Mouse (Mus musculus) adrenal gland, adult 18-20 months (tissue): Measurements from ENCODE around the gene Actr5. TPM values are rescaled to one million over a fixed set of nuclear protein-coding genes. Genes with fewer than 3 reads are reported as not detected.
A peak's percentile ranks its signal among the peaks of the same experiment; 100 is the strongest.

ENCODE experiments used
- DNase-seq, 2 experiments: peaks; one replicate each; pipeline ENCODE4 v3.0.0; 2021 to 2022; ENCODE audit warnings: low spot score in 2 of 2
- total RNA-seq, 2 experiments: library from RNA; stranded (reverse); gene quantifications; 1 replicate in 1 of 2; 2 replicates in 1 of 2; pipeline ENCODE4 v1.2.3; 2021

Actr5 gene
- total RNA-seq, 2 experiments from 2014 or later, result 11.9 to 12.8 TPM

DNA sequence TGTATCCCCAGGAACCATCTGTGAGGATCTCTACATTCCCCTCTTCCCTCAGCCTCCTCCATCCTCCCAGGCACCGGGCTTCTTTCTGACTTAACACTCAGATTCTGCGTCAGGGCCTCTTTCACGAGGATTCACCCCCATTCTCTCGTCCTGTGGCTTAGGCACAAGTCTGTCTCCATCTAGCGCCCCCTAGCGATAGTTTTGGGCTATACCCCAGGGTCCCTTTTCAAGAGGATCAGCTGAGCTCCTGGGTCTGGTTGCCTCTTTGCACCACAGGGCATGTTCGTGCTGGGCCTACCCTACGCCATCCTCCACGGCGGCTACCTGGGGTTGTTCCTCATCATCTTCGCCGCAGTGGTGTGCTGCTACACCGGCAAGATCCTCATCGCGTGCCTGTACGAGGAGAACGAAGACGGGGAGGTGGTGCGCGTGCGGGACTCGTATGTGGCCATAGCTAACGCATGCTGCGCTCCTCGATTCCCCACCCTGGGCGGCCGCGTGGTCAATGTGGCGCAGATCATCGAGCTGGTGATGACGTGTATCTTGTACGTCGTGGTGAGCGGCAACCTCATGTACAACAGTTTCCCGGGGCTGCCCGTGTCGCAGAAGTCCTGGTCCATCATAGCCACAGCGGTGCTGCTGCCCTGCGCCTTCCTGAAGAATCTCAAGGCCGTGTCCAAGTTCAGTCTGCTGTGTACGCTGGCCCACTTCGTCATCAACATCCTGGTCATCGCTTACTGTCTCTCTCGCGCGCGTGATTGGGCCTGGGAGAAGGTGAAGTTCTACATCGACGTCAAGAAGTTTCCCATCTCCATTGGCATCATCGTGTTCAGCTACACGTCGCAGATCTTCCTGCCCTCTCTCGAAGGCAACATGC, 10.9 kb upstream of the Actr5 start:
- DNase-seq, result peak; percentile 19 to 37

DNA sequence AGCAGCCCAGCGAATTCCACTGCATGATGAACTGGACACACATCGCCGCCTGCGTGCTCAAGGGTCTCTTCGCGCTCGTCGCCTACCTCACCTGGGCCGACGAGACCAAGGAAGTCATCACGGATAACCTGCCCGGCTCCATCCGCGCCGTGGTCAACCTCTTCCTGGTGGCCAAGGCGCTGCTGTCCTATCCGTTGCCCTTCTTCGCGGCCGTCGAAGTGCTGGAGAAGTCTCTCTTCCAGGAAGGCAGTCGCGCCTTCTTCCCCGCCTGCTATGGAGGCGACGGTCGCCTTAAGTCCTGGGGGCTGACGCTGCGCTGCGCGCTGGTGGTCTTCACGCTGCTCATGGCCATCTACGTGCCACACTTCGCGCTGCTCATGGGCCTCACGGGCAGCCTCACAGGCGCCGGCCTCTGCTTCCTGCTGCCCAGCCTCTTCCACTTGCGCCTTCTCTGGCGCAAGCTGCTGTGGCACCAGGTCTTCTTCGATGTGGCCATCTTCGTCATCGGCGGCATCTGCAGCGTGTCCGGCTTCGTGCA, 10.2 kb upstream of the Actr5 start:
- DNase-seq, result no peak

DNA sequence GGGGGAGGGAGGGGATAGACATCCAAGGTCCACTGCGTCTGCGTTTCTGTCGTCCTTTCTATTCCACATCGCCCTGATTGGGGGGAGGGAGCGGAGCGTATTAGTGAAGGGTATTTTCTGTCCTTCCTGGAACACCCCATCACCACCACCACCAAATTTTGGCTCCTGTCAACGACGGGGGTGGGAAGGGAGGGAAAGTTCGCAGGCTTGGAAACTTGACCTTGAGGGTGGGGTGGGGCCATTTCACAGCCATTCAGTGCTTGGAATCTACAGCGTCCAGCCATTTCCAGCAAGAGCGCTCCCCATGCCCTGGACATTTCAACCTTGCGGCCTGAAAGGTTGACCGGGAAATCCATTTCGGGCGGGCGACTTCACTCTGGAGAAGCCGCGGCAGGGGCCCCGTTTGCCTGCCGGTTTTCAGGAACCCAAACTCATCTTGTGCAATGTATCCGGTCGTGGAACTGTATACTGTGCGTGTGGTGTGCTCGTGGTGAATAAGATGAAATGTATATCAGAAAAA, 9.5 kb upstream of the Actr5 start:
- no peak for DNase-seq

DNA sequence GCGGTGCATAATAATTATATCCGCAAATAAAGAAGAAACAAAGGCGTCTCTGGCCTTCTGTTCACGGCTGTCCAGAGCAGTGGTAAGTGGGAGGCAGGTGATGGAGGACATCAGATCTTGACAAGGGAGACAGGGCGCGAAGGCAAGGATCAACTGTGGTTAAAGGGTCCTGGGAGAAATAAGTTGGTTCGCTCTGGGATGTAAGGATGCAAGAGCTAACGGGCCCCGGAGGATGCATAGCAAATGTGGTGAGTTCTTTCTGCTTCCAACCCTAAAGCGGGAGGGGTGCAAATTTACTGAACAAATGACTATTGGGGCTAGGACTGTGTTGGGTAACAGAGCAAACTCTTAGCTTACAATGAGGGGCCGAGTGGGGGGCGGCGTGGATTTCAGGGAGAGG, 9.0 kb upstream of the Actr5 start:
- no peak for DNase-seq

DNA sequence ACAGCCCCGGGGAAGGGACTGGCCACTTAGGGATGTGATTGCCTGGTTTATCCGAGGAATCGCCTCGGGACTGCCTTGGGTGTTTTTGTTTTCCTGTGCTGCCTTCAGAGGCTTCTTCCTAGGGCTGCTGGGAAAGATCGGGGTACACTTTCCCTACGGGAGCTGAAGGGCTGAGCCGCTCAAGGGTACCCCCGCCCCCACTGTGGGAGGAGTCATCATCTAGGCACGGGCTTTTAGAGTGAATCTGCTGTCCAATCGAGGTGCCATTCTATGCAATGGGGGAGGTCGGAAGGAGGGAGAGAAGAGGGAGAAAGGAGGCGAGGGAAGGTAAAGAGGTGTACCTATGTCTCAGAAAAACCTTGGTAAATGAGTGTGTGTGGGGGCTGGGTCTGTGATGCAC, 8.4 kb upstream of the Actr5 start:
- DNase-seq, result no peak

DNA sequence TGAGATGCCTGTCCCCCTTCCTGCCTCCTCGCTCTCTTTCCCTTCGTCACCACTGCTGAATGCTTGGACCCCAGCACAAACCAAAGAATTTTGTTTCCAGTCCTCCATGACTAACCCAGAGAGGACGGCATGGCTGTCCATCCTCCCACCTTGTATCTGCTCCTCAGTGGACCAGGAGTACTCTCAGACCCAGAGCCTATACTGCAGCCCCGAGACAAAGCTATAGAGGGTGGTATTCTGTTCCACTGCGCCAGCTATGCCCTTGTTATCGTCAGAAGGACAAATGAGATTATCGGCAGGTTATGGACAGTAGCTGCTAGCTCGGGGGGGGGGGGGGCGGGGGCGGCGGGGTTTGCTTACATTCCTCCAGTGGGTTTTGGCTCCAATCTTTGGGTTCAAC, 7.9 kb upstream of the Actr5 start:
- DNase-seq, result no peak

DNA sequence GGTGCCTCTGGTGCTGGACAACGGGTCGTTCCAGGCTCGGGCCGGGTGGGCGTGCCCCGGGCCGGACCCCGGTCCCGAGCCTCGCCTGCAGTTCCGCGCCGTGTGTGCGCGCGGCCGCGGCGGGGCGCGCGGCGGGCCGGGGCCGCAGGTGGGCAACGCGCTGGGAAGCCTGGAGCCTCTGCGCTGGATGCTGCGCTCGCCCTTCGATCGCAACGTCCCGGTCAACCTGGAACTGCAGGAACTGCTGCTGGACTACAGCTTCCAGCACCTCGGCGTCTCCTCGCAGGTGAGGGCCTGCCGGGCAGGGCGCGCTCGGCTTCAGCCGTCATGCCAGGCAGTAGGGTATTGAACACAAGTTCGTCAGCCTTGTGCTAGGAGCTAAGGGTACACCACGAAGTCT, 543 bp downstream of the Actr5 start:
- DNase-seq, result no peak

DNA sequence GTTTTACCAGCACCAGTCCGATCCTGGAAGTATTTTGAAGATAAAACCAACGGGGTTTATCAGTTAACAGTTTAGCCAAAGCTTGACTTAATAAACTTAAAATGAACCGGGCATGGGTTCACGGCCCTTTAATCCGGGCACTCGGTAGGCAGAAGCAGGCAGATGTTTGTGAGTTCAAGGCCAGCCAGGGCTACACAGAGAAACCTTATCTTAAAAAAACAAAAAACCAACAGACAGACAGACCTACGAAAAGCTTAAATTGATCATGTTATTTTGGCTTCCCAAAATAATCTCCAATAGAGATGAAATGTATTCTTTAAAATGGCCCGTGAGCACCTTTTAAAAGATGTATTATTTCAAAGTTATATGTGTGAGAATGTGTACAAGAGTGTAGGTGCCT, 1.0 kb downstream of the Actr5 start:
- DNase-seq, result no peak

DNA sequence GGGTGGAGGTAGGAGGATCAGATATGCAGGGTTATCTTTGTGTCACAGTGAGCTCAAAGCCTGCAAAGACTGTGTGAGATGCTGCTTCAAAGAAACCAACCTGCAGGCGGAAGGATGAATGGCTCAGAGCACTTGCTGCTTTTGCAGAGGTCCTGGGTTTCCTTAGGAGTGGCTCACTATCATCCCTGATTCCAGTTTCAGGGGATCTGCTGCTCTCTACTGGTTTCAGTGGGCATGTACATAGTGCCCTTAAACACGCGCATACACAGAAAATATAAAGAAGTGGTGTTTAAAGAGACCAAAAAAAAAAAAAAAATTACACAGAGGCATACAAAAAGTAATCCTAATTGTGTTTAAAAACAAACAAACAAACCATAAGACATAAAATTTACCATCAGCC, 4.2 kb downstream of the Actr5 start:
- DNase-seq, result no peak

DNA sequence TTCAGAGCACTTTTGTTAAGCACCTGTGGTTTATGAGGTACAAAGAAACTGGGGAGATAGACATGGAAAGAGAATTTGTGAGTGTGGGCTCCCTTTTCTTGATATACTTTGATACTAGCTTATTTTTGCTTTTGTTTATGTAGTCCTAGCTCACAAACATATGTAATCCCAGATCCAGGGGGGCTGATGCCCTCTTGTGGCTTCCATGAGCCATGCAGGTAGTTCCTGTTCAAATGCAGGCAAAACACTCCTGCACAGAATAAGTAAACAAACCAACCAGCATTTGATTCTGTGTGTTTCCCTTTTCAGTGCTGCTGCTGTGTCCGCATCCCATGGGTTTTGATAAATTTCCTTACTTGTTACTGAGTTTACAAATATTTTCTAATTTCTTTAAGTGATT, 4.7 kb downstream of the Actr5 start:
- DNase-seq, result no peak

DNA sequence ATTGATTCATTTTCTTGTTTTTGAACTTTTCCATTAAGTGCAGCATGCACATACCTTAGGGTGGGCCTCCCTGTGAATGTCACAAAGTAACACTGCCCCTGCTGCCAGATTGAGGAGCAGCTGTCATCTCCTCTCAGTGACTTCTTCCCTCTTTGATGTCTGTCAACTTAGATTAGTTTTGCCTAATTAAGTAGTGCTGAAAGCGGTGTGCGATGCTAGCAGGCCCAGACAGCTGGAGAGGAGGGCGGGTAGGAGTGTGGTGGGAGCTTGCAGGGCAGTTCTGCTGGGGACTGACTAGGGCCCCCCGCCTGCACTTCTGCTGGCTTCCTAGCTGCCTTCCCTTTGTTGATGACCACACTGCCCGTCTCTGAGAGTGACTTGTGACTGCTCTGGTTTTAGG, 7.2 kb downstream of the Actr5 start:
- no peak for DNase-seq

DNA sequence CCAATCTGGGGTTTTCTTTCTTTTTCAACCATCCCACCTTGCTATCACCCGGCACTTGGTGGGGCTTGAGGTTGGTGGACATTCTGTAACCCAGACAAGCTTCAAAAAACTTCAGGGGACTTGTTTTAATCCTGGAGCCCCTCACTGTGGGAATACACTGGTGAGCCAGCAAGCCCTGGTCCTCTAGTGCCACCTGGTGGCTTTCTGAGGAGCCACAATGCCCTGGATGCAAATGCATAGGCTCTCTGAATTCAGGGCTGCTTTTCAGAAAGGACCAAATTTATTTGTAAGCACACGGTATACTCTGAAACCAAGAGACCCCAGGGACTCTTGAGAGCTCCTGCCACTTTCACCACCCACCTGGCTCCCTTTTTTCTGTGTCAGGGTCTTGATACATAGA, 17.2 kb downstream of the Actr5 start:
- peak; percentile 63 to 65 for DNase-seq

DNA sequence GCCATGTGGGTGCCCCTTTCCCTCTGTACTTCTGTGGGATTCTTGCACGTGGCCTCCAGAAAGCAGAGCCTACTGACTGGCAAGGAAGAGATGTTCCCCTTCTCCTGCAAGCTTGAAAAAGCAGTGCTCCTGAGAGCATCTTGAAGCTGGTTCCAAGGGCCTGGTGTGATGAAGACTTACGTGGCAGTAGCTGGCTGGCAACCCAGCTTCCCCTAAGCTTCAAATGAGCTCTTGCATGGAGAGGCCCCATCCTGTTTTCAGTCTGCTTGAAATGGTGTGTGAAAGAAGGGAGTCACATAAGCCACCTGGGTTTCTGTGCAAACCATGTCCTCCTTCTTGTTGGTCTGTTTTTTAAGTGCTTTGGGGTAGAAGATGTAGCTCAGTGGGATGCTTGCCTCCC, 17.9 kb downstream of the Actr5 start:
- DNase-seq, result no peak

DNA sequence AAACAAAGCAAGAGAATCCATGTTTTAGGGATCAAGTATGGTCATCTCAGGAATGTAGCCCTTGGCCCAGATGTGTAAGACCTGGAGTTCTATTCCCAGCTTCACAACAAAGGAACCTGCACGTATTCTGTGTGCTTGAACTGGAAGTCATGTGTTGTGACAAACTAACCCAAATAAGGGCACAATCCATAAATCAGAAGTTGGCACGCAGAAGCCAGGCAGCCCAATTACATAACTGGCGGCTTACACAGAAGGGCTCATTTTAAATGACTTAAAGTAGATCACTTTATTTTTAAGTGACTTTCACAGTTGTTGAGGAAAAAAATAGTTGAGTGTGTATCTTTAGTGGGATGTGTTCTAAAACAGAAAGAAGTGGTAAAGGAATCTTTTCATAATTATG, 19.1 kb downstream of the Actr5 start:
- DNase-seq, result no peak

DNA sequence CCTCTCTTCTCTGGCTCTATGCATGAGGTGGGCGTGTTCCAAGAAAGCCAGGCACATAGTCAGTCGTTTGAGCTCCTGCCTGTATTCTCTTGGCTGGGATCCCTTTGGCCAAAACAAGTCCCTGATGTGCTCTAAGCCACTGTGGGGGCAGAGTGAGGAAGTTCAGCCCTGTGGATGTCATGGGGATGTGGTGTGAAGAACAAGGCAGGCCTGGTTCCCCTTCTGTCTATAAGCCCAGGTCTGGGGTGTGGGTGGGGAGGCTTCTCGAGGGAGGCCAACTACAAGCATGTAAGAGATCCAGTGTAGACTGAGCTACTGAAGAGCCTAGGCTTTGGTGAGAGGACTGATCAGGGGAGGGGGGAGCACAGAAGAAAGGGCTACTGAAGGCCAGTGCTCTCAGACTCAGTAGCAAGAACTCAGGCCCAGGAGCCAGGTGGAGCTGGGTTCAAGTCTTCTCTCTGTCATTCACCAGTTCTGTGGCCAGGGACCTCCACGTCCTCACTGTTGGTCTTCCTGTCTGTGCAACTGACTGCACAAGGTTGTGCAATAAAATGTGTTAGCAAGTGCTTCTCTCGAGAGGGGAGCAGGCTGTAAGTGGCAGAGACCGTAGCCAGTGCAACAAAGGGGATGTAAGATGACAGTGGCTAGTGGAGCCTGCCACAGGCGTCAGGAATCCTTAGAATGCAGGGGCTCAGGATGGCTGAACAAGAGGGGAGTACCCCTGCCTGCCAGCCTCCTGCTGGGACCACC, 26.6 kb downstream of the Actr5 start:
- DNase-seq, result no peak

DNA sequence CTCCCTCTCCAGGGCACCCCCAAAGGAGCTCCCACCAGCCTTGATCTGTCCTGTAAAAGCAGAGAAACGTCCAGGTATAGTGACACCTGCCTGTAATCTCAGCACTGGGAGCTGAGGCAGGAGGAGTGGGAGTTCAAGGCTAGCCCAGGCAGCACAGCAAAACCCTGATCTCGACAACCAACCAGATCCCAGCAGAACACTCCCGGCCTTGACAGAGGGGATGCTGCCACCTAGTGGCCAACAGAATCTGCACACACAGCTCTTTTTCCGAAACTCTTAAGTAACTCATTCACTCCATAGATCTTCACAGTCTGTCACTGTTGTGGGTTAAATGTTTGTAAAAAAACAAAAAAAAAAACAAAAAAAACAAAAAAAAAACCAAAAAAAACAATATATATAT, 28.3 kb downstream of the Actr5 start:
- DNase-seq, result peak; percentile 74 to 81

DNA sequence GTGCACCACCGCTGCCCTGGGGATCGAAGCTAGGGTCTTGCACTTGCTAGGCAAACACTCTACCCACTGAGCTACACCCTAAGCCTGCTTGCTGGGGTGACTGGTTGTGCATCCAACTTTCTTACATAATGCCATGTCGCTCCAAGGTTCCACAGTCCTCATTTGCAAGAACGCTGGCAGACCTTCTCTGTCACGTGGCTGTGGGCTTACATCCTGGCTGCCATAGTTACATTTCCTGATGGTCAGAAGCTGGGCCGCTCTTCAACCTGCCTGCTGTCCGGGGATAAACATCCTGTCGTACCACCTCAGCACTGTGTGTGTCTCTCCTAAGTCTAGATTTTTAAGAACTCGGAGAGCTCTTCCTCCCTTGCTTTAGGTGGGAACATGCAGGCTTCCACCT, 30.0 kb downstream of the Actr5 start:
- no peak for DNase-seq

DNA sequence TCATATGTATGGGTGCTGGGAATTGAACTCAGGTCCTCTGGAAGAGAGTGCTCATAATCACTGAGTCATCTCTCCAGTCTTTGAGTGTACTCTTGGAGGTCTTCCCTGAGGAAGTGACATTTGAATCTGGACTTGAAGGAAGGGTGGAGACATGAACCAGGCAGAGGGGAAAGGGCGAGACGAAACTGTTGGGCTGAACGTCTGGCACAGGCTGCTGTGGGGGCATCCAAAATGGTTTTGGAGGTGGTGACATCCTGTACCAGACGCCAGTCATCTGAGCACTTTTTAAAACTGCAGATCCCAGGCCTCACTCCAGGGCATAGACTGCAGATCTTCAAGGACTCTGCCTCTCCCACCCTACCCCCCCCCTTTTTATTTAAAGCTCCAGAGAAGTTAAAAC, 31.1 kb downstream of the Actr5 start:
- DNase-seq, result no peak

DNA sequence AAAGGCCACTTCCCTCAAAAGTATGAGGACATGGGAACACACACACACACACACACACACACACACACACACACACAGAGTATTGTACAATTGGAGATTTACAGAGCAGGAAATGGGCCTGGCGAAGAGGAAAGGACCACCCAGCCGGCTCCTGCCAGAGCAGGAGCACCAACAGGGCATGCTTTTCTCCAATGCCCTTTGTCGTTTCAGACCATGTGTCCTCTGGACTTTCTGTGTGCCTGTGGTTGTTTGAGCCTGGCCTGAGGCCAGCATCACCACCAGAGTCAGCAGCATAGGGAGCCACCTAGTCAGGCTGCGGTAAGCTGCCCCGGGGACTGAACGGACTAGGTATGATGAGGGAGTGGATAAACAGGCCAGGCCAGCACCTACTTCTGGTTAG, 34.1 kb downstream of the Actr5 start:
- DNase-seq, result peak in 1 of 2 experiments; percentile 38

DNA sequence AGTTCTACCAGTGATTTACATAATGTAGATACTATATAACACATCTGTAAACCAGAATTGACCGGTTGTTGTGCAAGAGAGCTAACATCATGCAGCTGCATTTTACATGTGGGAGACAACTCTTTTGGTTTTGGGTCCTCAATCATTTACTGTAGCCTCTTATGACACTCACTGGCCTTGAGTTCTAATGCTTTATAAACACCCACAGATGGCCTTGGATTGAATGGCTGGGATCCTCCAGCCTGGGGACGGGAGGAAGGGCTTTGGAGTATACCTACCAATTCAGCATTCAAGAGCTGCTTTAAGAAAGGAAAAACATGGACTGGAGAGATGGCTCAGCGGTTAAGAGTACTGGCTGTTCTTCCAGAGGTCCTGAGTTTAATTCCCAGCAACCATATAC, 34.7 kb downstream of the Actr5 start:
- DNase-seq, result no peak

DNA sequence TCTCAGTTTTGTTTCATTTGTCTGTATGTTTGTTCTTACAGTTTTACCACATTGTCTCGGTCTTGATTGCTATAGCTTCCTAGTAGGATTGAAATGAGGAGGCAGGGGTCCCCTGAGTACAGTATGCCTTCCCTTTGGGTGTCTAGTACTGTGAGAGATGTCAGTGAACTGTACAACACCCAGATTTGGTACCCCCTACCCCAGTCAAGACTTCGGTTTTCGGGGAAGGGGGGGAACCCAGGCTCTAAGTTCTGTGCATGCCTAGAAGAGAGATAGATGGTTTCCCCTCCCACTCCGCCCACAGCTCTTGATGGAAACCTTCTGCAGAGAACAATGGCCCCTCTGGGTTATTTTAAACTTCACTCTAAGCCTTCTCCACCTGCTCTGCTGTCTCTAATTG, 40.4 kb downstream of the Actr5 start, which contains the start of gene Ppp1r16b:
Ppp1r16b (plus strand) TSS at position 301 of the 400 bp plus-strand sequence.
- DNase-seq, result no peak
